Mouse (Mus musculus) layer of hippocampus, adult 9-10 months (tissue): Measurements from ENCODE around the gene Rai14.

Source experiments
- DNase-seq: peaks from one replicate; pipeline ENCODE4 v3.0.0; 2022; ENCODE audit warnings: low spot score

Gene Rai14

DNA sequence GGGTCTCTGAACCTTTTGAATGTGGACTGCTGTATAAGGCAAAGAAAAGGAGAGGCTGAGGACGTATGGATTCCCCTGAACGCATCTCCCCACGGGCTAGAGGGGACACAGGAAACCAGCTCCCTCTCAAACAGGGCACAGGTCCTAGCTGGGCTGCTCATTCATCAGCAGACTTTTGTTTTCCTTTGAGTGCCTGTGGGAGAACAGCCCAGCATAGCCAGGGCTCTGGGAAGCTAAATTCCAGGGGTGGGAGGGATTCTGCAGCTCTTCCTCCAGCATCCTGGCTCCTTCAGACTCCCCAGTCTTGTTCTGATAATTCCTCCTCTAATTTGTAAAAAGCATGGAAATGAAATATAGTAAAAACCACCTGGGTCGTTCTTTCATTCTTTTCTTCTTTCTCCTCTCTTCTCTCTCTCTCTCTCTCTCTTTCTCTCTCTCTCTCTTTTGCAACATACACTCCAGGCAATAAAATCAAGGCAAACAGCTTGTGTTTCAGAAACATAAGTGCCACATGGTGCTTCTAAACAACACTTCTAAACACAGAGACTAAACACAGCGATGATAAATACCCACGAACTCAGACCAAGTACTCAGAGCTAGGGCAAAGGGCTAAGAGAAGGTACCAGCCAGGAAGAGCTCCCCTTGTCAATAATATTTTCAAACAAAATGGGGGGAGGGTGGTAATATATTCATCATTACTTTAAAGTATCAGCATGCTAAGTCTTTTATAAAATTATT lies 65.9 kb downstream of the Rai14 start:
- no peak for DNase-seq

DNA sequence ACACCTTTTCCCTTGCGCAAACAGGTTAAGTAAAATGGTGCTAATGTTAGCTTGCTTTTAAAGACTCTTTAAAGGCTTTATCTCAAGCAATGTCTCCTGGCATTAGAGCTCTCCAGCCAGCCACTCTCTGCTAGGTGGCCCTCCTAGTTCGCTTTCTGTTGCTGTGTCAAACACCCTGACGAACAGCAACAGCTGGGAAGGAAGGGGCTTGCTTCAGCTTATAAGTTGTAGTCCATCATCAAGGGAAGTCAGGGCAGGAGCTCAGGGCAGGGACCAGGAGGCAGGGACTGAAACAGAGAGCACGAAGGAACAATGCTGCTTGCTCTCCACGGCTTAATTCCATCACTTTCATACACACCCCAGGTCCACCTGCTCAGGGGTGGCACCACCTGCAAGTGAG lies 68.1 kb downstream of the Rai14 start:
- DNase-seq: no peak

DNA sequence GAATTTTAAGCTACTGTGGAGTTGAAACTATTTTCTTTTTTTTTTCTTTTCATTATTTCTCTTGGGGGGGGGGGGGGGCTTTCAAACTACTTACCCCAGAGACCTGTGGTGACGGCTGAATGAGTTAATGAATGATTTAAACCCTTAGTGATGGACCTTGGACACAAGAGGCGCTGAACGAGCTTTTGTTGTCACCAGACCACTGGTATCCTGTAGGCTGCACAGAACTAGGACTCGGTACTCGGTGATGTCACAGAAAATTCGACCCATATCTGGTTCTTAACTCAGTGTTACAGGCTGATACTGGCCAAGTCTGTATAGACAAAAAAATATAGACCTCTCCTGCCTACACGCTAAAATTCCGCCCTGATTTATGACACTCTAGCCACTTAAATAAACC lies 69.3 kb downstream of the Rai14 start:
- no peak for DNase-seq

DNA sequence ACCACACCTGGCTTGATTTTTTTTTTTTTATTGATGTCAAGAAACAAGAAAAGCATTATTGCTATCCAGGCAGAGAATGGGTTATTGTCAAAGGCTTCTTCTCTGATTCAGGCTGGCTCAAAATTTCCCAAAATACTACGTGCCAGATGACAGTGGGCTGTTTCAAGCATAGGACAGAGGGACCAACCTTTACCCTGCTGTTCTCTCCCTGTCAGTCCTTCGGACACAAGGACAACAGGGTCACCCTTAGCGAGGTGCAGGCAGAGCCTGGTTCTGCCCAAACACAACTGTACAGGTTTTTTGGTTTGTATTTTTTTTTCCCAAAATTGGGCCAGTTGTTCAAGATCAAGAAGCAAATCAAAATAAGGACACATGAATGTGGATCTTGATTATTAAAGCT lies 70.6 kb downstream of the Rai14 start:
- DNase-seq: no peak

DNA sequence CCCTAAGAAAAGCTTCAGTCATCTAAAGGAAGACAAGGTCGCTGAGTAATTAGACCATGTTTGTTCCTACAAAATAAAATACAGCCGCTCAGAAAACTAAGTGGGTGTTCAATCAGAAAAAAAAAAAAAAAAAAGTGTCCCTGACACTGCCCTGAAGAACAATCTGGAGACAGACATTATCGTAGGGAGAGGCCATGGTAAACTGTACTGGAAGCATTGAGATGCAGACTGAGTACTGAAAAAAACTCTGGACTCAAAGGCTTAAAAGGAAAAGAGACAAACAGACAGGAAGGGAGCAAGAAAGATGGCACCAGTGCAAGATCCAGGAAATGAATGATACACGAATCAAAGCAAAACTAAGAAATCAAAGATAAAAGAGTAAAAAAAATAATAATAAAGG lies 71.2 kb downstream of the Rai14 start:
- no peak for DNase-seq

DNA sequence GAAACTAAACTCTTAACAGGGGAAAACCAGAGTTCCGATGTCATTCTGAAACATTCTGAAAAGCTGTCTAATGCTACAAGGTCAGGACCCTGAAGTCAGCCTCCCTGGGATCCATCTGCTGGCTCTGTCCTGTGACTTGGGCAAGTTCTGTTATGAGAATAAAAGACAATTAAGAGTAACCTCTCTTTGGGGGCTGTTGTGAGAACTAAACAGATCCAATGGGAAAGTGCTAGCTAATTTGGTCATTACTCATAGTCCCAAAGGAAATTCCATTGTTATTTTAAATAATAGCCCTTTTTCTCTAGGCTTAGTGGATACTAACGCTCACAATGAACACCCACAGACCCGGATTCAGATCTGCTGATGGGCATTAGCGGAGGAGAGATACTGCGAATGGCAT lies 72.0 kb downstream of the Rai14 start:
- no peak for DNase-seq

DNA sequence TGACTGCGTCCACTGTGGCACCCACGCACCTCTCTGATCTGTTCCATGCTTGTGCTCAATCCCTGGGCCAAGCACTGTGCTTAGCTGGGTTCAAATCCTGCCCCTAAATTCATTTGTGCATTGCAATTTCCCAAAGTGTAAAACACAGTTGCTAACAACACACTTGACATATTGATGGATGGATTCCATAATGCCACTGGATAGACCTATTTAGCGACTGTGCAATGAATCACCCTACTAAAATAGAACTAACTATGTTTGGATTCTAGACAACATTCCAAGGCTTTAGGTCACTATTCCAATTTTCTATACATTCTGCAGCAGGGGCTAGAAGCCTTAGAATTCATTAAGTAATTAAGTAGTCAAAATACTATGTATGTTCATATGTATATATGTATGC lies 73.7 kb downstream of the Rai14 start:
- DNase-seq: no peak

DNA sequence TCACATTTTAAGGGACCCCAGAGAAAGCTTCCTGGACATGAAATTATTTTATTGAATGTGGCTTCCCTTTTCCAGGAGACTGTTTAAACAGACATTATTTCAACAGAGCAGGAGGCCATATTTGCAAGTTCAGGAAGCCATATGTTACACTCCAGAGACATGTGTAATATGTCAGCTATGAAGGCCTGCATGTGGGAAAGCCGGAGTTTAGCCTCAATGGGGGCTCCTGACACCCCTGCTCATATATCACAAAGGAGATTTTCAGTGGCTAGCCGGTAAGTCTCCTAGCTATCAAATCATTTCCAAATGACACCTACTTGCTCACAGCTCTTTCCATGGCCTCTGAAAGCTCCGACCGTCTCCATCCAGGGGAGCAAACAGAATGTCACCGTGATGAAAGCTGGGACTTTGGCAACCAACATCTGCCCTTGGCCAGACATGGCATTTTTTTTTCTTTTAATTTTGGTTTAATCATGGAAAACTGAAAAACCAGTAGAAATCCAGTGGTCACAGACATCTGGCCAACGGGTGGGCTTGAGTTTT lies 77.1 kb downstream of the Rai14 start:
- DNase-seq: no peak

DNA sequence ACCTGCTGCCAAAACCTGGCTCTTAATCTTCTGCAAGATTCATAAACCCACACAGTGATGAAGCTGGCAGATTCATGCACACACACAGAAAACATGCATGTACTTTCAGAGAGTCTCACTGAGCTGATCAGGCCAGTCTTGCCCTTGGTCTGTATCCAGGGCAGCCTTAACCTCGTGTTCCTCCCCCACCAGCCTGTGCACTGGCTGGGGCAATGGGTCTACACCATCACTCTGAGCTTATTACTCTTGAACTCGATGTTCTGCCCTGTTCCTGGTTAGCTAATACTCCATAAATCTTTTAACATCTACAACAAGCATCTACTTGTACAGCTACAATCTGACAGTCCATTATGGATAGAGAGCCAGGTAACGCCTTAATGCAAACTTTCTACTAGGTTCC lies 77.6 kb downstream of the Rai14 start:
- no peak for DNase-seq

DNA sequence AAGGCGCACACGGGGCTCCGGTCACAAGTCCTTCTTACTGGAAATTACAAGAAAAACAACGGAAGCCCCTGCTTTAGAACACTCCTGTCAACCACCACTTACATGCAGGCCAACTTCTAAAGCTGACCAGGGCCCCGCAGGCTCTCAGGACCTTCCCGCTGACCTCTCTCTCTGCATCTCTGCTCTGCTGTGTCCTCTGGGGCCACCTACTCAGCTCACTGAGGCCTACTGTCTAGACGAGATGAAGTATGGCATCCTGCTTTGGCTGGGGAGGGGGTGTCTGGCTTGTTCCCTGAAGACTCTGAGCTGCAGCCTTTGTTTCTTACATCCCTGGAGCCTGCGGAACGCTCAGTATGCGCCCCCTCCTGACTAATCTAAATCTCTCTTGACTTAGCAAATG lies 79.3 kb downstream of the Rai14 start:
- DNase-seq: no peak

DNA sequence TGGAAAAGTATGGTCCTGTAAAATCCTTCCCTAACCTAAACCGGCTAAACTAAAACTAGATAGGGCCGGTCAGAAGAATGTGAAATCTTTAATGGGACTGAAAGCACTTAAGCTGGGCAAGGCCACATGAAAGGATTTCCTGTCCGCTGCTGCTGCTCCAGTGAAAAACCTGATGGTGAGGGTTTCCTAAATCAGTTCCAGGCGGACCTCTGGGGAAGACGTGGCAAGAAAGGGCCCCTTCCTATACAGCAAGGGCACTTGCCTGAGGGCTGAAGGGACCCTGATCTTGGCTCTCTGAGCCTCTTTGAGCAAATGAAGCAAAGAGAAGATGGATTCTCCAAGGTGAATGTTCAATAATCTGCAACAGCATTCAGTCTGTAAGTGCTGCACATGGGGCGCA lies 80.2 kb downstream of the Rai14 start:
- no peak for DNase-seq

DNA sequence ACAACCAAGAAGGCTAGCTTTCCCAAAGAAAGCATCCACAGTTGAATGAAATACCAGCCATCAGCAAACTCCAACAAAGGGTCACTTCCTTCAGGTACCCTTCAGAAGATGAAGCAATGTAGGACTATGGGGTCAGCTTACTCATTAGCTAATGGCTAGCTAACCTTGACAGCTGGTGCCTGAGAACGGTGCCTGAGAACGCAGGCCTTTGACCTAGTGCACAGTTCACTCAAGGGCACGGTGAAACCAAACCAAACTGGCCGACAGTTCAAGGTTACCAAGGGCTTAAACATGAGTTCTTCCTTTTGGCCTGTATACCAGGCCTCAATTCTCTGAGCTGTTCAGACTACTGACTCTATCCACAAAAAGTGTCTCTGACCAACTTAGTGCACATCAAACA lies 81.0 kb downstream of the Rai14 start:
- DNase-seq: no peak

DNA sequence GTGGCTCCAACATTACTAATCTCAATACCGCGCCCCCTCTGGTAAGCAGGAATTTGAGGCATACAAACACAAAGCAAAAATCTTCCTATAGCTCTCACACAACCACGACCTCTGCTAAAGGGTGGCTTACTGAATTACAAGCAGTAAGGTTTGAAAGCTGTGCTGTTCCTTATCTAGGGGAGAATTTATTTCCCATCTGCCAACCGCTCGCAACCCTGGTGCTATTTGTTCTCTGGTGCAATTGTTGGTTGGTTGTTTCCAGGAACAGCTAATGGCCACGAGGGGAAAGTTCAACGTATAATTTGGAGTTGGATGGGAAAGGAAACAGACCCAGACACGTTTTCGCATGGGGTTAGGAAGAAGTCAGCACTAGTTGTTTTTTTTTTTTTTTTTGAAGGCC lies 81.8 kb downstream of the Rai14 start:
- no peak for DNase-seq

DNA sequence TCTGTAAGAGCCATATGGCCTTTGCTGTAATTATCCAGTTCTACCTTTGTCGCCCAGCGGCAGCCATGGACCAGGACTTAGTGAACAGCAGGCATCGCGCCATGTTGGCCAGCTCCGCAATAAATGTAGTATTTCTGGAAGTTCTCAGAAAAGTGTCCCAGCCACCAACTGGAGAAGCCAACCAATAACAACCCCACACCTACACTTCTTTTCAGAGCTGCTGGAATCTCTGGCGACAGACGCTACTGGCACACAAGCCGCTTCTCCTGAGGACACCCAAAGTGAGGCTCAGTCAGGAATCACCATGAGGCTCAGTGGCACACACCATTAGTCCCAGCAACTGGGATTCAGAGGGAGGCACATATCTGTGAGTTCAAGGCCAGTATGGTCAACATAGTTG lies 82.4 kb downstream of the Rai14 start:
- DNase-seq: no peak

DNA sequence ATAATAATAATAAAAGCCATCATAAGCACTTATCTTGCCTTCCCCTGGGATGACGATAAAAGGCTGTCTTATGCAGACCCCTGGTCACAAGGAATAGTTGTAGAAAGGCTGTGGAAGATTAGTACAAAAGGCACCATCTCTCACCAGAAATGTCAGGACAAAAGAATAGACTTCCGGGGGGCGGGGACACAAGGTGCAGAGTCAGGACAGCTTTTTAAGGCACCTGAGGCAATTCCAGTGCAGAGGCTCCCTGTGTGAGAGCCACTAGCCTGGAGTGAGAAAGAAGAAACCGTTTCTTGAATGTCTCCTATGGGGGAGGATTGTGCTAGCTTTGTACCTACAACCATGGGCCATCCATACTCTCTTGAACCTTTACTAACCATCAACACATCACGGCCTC lies 82.9 kb downstream of the Rai14 start:
- DNase-seq: no peak

DNA sequence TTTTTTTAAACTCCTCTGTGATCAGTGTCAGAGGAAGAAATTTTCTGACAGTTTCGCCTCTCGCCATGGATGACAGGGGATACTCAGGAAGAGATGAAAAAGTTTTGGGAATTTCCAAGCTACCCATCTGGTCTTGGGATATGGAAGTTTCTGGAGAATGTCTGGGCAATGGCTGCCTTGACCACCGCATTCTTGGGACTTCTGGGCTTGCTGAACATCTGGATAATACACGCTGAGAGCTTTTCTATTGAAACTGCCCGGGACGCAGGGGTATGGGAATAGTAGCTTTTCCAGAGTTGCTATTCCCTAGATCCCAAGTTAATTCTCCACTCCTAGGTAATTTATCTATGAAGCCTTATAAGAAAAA lies 85.5 kb downstream of the Rai14 start:
- no peak for DNase-seq

DNA sequence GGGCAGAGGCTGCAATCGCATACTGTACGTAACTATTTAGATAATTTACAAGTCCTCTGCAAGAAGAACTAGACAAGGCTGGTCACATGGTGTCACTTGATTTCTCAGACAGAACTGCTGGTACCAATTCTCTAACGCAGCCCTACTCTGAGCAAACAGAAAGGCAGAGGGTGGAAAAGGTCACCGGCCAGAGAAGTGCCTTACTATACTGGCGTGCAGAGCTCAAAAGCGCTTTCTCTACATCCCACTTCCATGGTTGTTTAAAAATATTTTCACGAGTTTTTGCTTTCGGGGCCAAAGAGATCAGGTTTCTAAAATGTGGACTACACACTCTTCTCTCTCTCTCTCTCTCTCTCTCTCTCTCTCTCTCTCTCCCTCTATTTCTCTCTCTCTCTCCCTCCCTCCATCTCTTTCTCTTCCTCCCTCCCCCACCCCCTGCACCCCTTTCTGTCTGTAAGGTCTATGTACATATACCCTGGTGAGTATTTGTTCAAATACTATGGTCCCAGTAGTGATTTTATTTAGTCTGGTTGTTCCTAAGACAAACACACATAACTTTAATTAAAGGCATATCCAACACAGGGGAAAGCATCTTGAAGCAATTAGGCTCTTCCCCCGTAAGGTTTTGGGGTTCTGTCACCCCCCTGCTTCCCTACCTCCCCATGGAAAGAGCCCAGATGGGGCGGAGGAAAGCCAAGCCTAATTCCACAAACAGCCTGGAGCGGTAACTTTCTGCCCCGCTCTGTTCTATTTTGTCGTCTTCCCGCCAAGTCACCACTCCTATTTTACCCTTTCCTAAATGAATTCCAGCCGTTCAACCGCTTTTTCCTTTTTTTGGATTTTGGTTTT lies 86.1 kb downstream of the Rai14 start:
- no peak for DNase-seq

DNA sequence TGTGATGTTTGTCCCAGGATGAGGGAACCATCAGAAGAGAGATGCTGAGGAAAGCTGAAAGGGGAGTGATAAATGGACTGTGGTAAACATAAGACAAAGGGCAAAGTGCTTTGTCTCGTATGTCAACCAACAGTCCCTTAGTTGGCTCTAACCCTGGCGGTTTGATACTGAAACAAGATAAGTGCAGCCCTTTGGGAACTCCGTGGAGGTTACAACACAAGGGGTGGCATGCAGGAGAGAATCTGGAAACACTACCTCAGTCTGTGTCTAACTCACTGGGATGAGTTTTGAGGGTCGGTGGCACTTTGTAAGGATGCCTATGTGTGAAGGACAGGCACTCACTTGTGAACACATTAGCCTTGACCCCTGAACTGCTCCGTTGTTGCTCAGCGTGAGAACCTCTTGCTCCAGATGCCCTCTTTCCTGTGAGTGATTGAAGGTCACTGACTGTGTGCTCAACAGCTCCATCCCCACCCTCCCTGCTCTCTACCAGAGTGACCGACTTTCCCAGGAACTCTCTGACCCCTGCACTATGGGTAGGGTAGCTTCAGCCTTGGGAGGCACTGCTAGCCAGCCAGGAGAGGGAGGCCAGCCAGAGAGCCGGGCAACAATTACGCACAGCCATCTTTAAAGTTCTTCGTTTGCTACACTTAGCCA lies 90.7 kb downstream of the Rai14 start:
- no peak for DNase-seq

DNA sequence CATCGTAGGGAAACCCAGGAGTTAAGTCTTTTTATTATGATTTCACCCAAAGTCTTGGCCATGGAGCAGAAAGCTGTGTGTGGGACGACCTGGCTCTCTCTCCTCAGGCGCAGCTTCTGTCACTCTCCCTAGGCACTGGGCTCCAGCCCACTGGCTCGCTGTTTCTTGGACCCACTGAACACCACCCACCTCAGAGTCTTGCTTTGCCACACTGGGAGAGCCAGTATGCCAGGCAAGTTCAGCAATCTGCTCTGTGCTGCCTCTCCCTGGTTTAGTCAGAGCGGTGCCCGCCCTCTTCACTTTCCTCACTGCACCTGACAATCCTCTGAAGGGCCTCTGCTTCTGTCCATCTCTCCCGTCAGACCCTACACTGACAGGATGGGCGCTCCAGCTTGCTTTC lies 93.2 kb downstream of the Rai14 start:
- no peak for DNase-seq

DNA sequence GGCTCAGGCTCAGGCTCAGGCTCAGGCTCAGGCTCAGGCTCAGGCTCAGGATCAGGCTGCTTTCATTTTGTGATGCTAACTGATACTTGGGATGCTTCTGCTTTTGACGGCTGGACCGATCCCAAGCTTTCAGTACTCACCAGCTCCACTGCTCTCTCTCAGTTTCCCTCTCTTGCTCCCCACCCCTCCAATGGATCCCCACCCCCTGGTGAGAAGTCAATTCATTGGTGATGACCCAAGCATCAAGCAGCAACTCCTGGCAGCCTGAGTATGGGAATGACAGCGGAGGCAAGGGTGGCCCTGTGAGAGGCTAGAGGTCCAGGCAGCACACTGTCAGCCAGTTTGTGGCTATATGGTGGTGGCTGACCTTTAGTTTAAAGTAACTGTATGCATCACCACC lies 94.7 kb downstream of the Rai14 start:
- DNase-seq: no peak

DNA sequence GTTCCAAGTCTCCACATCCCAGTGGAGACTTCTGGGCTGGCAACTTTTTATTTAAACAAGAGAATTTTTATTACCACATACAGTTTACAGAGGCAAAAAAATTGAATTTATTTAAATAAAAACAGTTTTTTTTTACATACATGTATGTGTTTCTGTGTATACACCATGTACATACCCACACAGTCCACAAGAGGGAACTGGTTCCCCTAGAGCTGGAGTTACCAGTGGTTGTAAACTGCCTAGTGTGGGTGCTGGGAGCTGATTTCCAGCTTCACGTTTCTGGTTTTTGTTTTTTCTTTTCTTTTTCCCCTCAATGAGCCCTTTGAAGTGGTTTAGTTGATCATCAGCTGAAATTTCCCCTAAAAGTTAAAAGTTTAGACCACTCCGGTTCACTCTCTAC lies 96.1 kb downstream of the Rai14 start:
- no peak for DNase-seq

DNA sequence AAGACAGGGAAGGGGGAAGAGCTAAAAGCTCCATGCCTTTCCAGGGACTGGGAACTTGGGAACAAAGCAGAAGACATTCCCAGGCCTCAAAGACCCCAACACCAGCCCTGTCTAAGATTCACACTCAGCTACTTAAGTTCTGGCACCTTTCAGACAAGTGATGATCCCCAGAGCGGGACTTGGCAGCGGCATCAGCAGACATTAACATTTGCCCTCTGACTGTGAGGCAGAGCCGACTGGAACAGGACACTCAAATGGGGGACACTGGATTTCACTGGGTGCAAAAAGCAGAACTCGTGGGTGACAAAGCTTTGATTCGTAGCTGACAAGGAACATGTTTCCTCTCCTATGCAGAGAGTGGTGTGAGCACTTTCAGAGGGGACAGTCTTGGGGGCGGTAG lies 98.4 kb downstream of the Rai14 start:
- DNase-seq: no peak

DNA sequence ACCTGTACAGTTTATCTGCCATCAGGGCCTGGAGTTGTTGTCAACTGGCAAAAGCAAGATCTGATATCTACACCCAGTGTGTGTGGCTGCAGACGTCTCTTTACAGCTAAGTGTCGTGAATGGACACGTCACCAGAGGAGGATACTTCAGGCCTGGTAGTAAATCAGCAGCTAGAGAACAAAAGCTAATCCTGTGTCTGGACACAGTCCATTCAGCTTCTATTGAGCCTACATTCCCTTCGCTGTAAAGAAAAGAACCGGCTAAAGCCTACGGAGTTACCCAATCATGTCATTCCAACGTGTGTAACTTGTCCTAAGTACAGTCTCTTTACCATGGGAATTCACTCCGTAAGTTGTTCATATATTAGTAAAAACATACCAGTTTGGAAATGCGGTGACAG lies 103.4 kb downstream of the Rai14 start:
- no peak for DNase-seq
